Mouse (Mus musculus) neural tube, embryonic 14.5 days (tissue): ENCODE measurements around the gene Them7. TPM values are rescaled to one million over a fixed set of nuclear protein-coding genes. Genes with fewer than 3 reads are reported as not detected.

Experiments
- ATAC-seq: fragments of 200-750 bp; cut with Nextera tagmentation; 2 replicates; pipeline ENCODE4 v1.8.0; 2017; ENCODE audit warnings: low read depth, mild to moderate bottlenecking, moderate TSS enrichment, moderate library complexity
- H3K27ac ChIP-seq: fragments of 300-500 bp; sonication (generic); 2 replicates; pipeline ENCODE4 v1.5.1; 2014; ENCODE audit warnings: low read depth, mild to moderate bottlenecking, control low read depth, low read length, moderate library complexity, mixed read lengths
- H3K27me3 ChIP-seq: fragments of 300-500 bp; sonication (generic); 2 replicates; pipeline ENCODE4 v1.6.1; 2014; ENCODE audit warnings: low read length; ENCODE audit not compliant: control insufficient read depth, insufficient read depth
- H3K36me3 ChIP-seq: fragments of 300-500 bp; sonication (generic); 2 replicates; pipeline ENCODE4 v1.6.1; 2014; ENCODE audit warnings: low read length, mixed read lengths; ENCODE audit not compliant: control insufficient read depth, insufficient read depth
- H3K4me1 ChIP-seq: fragments of 300-500 bp; sonication (generic); 2 replicates; pipeline ENCODE4 v1.6.1; 2014; ENCODE audit warnings: low read length; ENCODE audit not compliant: control insufficient read depth, insufficient read depth
- H3K4me2 ChIP-seq: fragments of 300-500 bp; sonication (generic); 2 replicates; pipeline ENCODE4 v1.6.1; 2014; ENCODE audit warnings: mild to moderate bottlenecking, low read depth, low read length, control low read depth
- H3K4me3 ChIP-seq: fragments of 300-500 bp; sonication (generic); 2 replicates; pipeline ENCODE4 v1.5.1; 2014; ENCODE audit warnings: low read depth, low read length, control low read depth, mixed read lengths
- H3K9ac ChIP-seq: fragments of 300-500 bp; sonication (generic); replicated peaks from 2 replicates; pipeline ENCODE4 v1.6.1; 2014; ENCODE audit warnings: low read depth, mild to moderate bottlenecking, control low read depth, low read length, mixed read lengths
- H3K9me3 ChIP-seq: fragments of 300-500 bp; sonication (generic); 2 replicates; pipeline ENCODE4 v1.6.1; 2016; ENCODE audit warnings: low read length; ENCODE audit not compliant: control insufficient read depth
- WGBS: fragments of 180-500 bp; shearing (Covaris S2); extraction: QIAGEN DNeasy Blood & Tissue Kit; methylation state at CpG from one replicate; pipeline ENCODE4 v1.1.7; 2014; 5-methylcytosine and 5-hydroxymethylcytosine counted together
- polyA plus RNA-seq: library from polyadenylated mRNA; unstranded; fragments of >200 nt; fragmentation: Nextera tagmentation; extraction: Ambion mirVana; gene quantifications from 2 replicates; pipeline ENCODE4 v1.2.1, GENCODE M21; 2014

Them7 gene
- polyA plus RNA-seq, 1 experiment from 2014 or later: 0.20 TPM

- H3K4me2 ChIP-seq: no peak overlapping the region
- ATAC-seq: peak; percentile 95
- H3K27ac ChIP-seq: 0 out of 2 replicates have a peak overlapping the region, but pooled peaks have one; percentile 28
- no peaks in the 10 kb centered on the region for H3K27me3 ChIP-seq
- H3K4me1 ChIP-seq: peaks cover 3% of the 10 kb centered on the region; the same call in 1 of the 2 replicates
- H3K9me3 ChIP-seq: no peaks in the 10 kb centered on the region
- WGBS: 31% methylated on average over 6 of the region's 6 CpGs
- H3K36me3 ChIP-seq: no peaks in the 10 kb centered on the region
- no peak overlapping the region for H3K9ac ChIP-seq
- H3K4me3 ChIP-seq: no peak overlapping the region
Measured at GRCm38 (mm10) chr2:105282407-105283077, 58.4 kb downstream of the Them7 start.

- H3K27me3 ChIP-seq: no peaks in the 10 kb centered on the region
- no peak overlapping the region for H3K4me2 ChIP-seq
- ATAC-seq: no peak
- H3K4me3 ChIP-seq: no peak overlapping the region
- H3K4me1 ChIP-seq: peaks cover 3% of the 10 kb centered on the region; the same call in 1 of the 2 replicates
- H3K9ac ChIP-seq: no peak overlapping the region
- H3K9me3 ChIP-seq: no peaks in the 10 kb centered on the region
- no peaks in the 10 kb centered on the region for H3K36me3 ChIP-seq
- no peak overlapping the region for H3K27ac ChIP-seq
Measured at GRCm38 (mm10) chr2:105283811-105284210, 59.7 kb downstream of the Them7 start.

GRCm38 (mm10) chr2:105284855-105285254 lies 60.7 kb downstream of the Them7 start:
- H3K36me3 ChIP-seq: no peaks in the 10 kb centered on the region
- H3K4me1 ChIP-seq: peaks cover 3% of the 10 kb centered on the region; the same call in 1 of the 2 replicates
- no peaks in the 10 kb centered on the region for H3K9me3 ChIP-seq
- ATAC-seq: no peak
- H3K4me2 ChIP-seq: no peak overlapping the region
- H3K27ac ChIP-seq: no peak overlapping the region
- no peaks in the 10 kb centered on the region for H3K27me3 ChIP-seq
- no peak overlapping the region for H3K9ac ChIP-seq
- no peak overlapping the region for H3K4me3 ChIP-seq
- 56% methylated on average over 4 of the region's 4 CpGs for WGBS

- no peaks in the 10 kb centered on the region for H3K9me3 ChIP-seq
- H3K4me1 ChIP-seq: no peaks in the 10 kb centered on the region
- 21% methylated on average over 1 of the region's 1 CpGs for WGBS
- H3K27ac ChIP-seq: no peak overlapping the region
- no peak for ATAC-seq
- no peak overlapping the region for H3K4me3 ChIP-seq
- H3K36me3 ChIP-seq: no peaks in the 10 kb centered on the region
- no peaks in the 10 kb centered on the region for H3K27me3 ChIP-seq
- no peak overlapping the region for H3K4me2 ChIP-seq
- no peak overlapping the region for H3K9ac ChIP-seq
Measured at GRCm38 (mm10) chr2:105295823-105296222, 71.7 kb downstream of the Them7 start.

GRCm38 (mm10) chr2:105298888-105299287 lies 74.8 kb downstream of the Them7 start:
- ATAC-seq: no peak
- H3K4me1 ChIP-seq: no peaks in the 10 kb centered on the region
- no peak overlapping the region for H3K4me3 ChIP-seq
- no peak overlapping the region for H3K27ac ChIP-seq
- 96% methylated on average over 1 of the region's 1 CpGs for whole genome bisulfite sequencing
- H3K27me3 ChIP-seq: no peaks in the 10 kb centered on the region
- no peaks in the 10 kb centered on the region for H3K36me3 ChIP-seq
- no peak overlapping the region for H3K9ac ChIP-seq
- no peaks in the 10 kb centered on the region for H3K9me3 ChIP-seq
- no peak overlapping the region for H3K4me2 ChIP-seq

- ATAC-seq: no peak
Measured at GRCm38 (mm10) chr2:105301082-105301481, 77.0 kb downstream of the Them7 start.

GRCm38 (mm10) chr2:105301531-105301930 lies 77.4 kb downstream of the Them7 start:
- Histone ChIP-seq H3K27ac (no peak overlapping the region), H3K27me3 (no peaks in the 10 kb centered on the region), H3K9ac (no peak overlapping the region), H3K4me1 (no peaks in the 10 kb centered on the region), H3K4me2 (no peak overlapping the region), H3K36me3 (no peaks in the 10 kb centered on the region), H3K4me3 (no peak overlapping the region), H3K9me3 (no peaks in the 10 kb centered on the region)
- peak; percentile 51; the same call in 1 of the 2 replicates for ATAC-seq
- 49% methylated on average over 10 of the region's 10 CpGs for WGBS

More at GRCm38 (mm10) chr2:105301082-105301481, 77.0 kb downstream of the Them7 start:
- Histone ChIP-seq H3K27me3 (no peaks in the 10 kb centered on the region), H3K9ac (no peak overlapping the region), H3K4me3 (no peak overlapping the region), H3K36me3 (no peaks in the 10 kb centered on the region), H3K4me2 (no peak overlapping the region), H3K27ac (no peak overlapping the region), H3K4me1 (no peaks in the 10 kb centered on the region), H3K9me3 (no peaks in the 10 kb centered on the region)
- WGBS: 97% methylated on average over 8 of the region's 8 CpGs

GRCm38 (mm10) chr2:105303962-105304514 lies 79.9 kb downstream of the Them7 start:
- H3K9ac ChIP-seq: no peak overlapping the region
- H3K4me1 ChIP-seq: no peaks in the 10 kb centered on the region
- no peak overlapping the region for H3K27ac ChIP-seq
- ATAC-seq: no peak
- H3K36me3 ChIP-seq: no peaks in the 10 kb centered on the region
- no peaks in the 10 kb centered on the region for H3K27me3 ChIP-seq
- no peaks in the 10 kb centered on the region for H3K9me3 ChIP-seq
- WGBS: 62% methylated on average over 6 of the region's 6 CpGs
- H3K4me2 ChIP-seq: no peak overlapping the region
- no peak overlapping the region for H3K4me3 ChIP-seq

GRCm38 (mm10) chr2:105305876-105306275 lies 81.8 kb downstream of the Them7 start:
- no peak overlapping the region for H3K4me3 ChIP-seq
- H3K36me3 ChIP-seq: no peaks in the 10 kb centered on the region
- H3K9ac ChIP-seq: no peak overlapping the region
- no peak for ATAC-seq
- WGBS: 88% methylated on average over 6 of the region's 6 CpGs
- no peaks in the 10 kb centered on the region for H3K4me1 ChIP-seq
- H3K9me3 ChIP-seq: no peaks in the 10 kb centered on the region
- no peak overlapping the region for H3K27ac ChIP-seq
- no peaks in the 10 kb centered on the region for H3K27me3 ChIP-seq
- H3K4me2 ChIP-seq: no peak overlapping the region
